Mouse (Mus musculus): ENCODE measurements at regions not wholly inside any gene's neighbourhood (a gene's known extent, or its start where the extent isn't known, plus 50 kb on each side); places are given as distances from the start of the nearest gene placed in this dataset.
"Not testable (repeated sequence)": the region's sequence is repeated elsewhere in the genome, so short reads cannot be mapped to it uniquely, and the experiment has no call there.

- DNase-seq, result peak in 1 of 2 experiments; percentile 9
Measured at GRCm38 (mm10) chr1:95397188-95397587, 83.8 kb downstream of the Fam174a start.

- no peak for DNase-seq
Measured at GRCm38 (mm10) chr1:95399764-95400163, 86.3 kb downstream of the Fam174a start.

- DNase-seq, result no peak
Measured at GRCm38 (mm10) chr1:95422253-95422652, 108.8 kb downstream of the Fam174a start.

GRCm38 (mm10) chr1:95425420-95425819 is 112.0 kb downstream of the Fam174a start:
- no peak for DNase-seq

GRCm38 (mm10) chr1:95437155-95437554 is 123.7 kb downstream of the Fam174a start:
- no peak for DNase-seq

- DNase-seq, result no peak
Measured at GRCm38 (mm10) chr1:95445541-95445940, 132.1 kb downstream of the Fam174a start.

- DNase-seq, result no peak
Measured at GRCm38 (mm10) chr1:95448962-95449558, 135.6 kb downstream of the Fam174a start.

GRCm38 (mm10) chr1:95450920-95451332 is 137.5 kb downstream of the Fam174a start:
- no peak for DNase-seq

- DNase-seq, result peak; percentile 80 to 81
Measured at GRCm38 (mm10) chr1:95451755-95452154, 138.3 kb downstream of the Fam174a start.

- no peak for DNase-seq
Measured at GRCm38 (mm10) chr1:95454246-95454645, 140.8 kb downstream of the Fam174a start.

GRCm38 (mm10) chr1:95459355-95459754 is 145.9 kb downstream of the Fam174a start:
- no peak for DNase-seq

- DNase-seq, result no peak
Measured at GRCm38 (mm10) chr1:95468095-95468494, 154.7 kb downstream of the Fam174a start.

GRCm38 (mm10) chr1:95468772-95469171 is 155.3 kb downstream of the Fam174a start:
- DNase-seq, result no peak

GRCm38 (mm10) chr1:95470491-95470890 is 157.1 kb downstream of the Fam174a start:
- DNase-seq, result no peak

GRCm38 (mm10) chr1:95493004-95493403 is 174.4 kb downstream of the St8sia4 start:
- no peak for DNase-seq

- not testable (repeated sequence) for DNase-seq
Measured at GRCm38 (mm10) chr1:95500671-95501070, 166.7 kb downstream of the St8sia4 start.

- DNase-seq, result no peak
Measured at GRCm38 (mm10) chr1:95508718-95509117, 158.7 kb downstream of the St8sia4 start.

- DNase-seq, result no peak
Measured at GRCm38 (mm10) chr1:95528726-95529125, 138.6 kb downstream of the St8sia4 start.

- no peak for DNase-seq
Measured at GRCm38 (mm10) chr1:95531017-95531416, 136.4 kb downstream of the St8sia4 start.

All from kidney, postnatal 25 days (tissue).